Comparison of ENCODE assay signal across 15 mouse cellular contexts in the genomic region with DNA sequence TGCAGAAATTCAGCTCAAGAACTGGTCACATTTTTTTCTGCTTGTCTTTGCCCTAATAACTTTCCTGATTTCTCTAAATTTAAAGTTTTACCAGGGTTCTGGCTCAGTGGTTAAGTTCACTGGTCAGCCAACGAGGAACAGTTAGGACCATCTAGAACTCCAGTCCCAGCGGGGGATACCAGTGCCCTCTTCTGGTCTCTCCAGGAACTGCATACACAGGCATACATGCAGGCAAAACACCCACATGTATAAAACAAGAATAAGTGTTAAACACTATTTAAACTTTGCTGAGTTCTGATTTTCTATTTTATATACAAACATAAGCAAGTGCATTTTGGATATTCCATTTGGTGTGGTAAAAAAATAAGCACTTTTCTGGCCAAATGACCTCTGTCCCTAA. TPM values are rescaled to one million over a fixed set of nuclear protein-coding genes. Genes with fewer than 3 reads are reported as not detected.
DNase-seq lines count a peak whose midpoint lies in the region; ATAC-seq and TF ChIP-seq lines count a peak whose summit lies in the region.
"Had no signal": no experiment of that assay in that cellular context is flagged by ENCODE, and none has a peak within 500 bp of the region (broad histone marks: within the 10 kb centered on the region; RNA-seq: fewer than 3 reads in every experiment).

No protein-coding gene starts in this region.

- H3K9ac ChIP-seq in kidney, postnatal 0 days (ENCODE audit: low read depth, low read length), result no peak overlapping the region
- H3K9ac ChIP-seq in kidney, embryonic 16.5 days (replicated peaks; ENCODE audit: low read length), result no peak overlapping the region
- H3K9ac ChIP-seq: forebrain, embryonic 15.5 days; heart, embryonic 13.5 days; limb, embryonic 12.5 days; neural tube, embryonic 13.5 days had no signal

- peak; percentile 33 for DNase-seq in adrenal gland, postnatal 10 days
- no peak for DNase-seq in adrenal gland, adult 18-20 months (ENCODE audit: low spot score in 2 of 2)
- no peak for DNase-seq in kidney, postnatal 0 days (ENCODE audit: low spot score)
- DNase-seq in thymus, postnatal 4 days, result peak; percentile 19
- no peak for DNase-seq in thymus, postnatal 0 days (ENCODE audit: low spot score)
- no peak for DNase-seq in layer of hippocampus, adult 11-12 months (ENCODE audit: low spot score)
- DNase-seq in thymus, adult 2 months, result no peak
- DNase-seq: kidney, adult 18-20 months had no signal

- peak; percentile 53 for TF ChIP-seq CTCF in kidney, postnatal 0 days (IDR thresholded peaks at IDR 0.05; ENCODE audit: low read depth)
- no peak for TF ChIP-seq CTCF in thymus, adult 2 months (IDR thresholded peaks at IDR 0.05; ENCODE audit: borderline replicate concordance, control insufficient read depth, extremely low read depth, insufficient read depth, low read length, poor library complexity)

- H3K4me3 ChIP-seq in kidney, postnatal 0 days (replicated peaks; ENCODE audit: low read depth, low read length), result no peak overlapping the region
- no peak overlapping the region for H3K4me3 ChIP-seq in kidney, embryonic 16.5 days (ENCODE audit: low read length)
- no peak overlapping the region for H3K4me3 ChIP-seq in thymus, adult 2 months (ENCODE audit: control insufficient read depth, insufficient read depth, low read length)
- H3K4me3 ChIP-seq: embryonic facial prominence, embryonic 10.5 days; forebrain, embryonic 15.5 days; heart, embryonic 13.5 days; limb, embryonic 12.5 days; neural tube, embryonic 13.5 days had no signal

- H3K27ac ChIP-seq in kidney, postnatal 0 days, result no peak overlapping the region
- H3K27ac ChIP-seq in kidney, embryonic 16.5 days (ENCODE audit: low read length), result no peak overlapping the region
- no peak overlapping the region for H3K27ac ChIP-seq in thymus, adult 2 months (ENCODE audit: control insufficient read depth, insufficient read depth, low read length)
- H3K27ac ChIP-seq: embryonic facial prominence, embryonic 10.5 days; forebrain, embryonic 15.5 days; heart, embryonic 13.5 days; limb, embryonic 12.5 days; neural tube, embryonic 13.5 days had no signal

- H3K4me1 ChIP-seq in kidney, postnatal 0 days (replicated peaks; ENCODE audit: insufficient read depth, low read length), result no peaks in the 10 kb centered on the region
- H3K4me1 ChIP-seq in kidney, embryonic 16.5 days (ENCODE audit: insufficient read depth, low read length), result no peaks in the 10 kb centered on the region
- no peaks in the 10 kb centered on the region for H3K4me1 ChIP-seq in thymus, adult 2 months (replicated peaks; ENCODE audit: control insufficient read depth, insufficient read depth, low read length)

- no peak for ATAC-seq in kidney, postnatal 0 days (replicated peaks; ENCODE audit: low FRiP score, low read depth)
- no peak for ATAC-seq in kidney, embryonic 16.5 days (ENCODE audit: low FRiP score, low TSS enrichment)
- ATAC-seq: forebrain, embryonic 15.5 days had no signal

- H3K27me3 ChIP-seq in kidney, postnatal 0 days (ENCODE audit: insufficient read depth, low read length), result no peaks in the 10 kb centered on the region
- H3K27me3 ChIP-seq in kidney, embryonic 16.5 days (ENCODE audit: insufficient read depth, low read length), result no peaks in the 10 kb centered on the region
- H3K27me3 ChIP-seq in thymus, adult 2 months (ENCODE audit: control insufficient read depth, insufficient read depth, low read length), result no peaks in the 10 kb centered on the region
- H3K27me3 ChIP-seq: forebrain, embryonic 15.5 days; heart, embryonic 13.5 days; limb, embryonic 12.5 days; neural tube, embryonic 13.5 days had no signal

- 58% methylated on average over 2 of the region's 2 CpGs for WGBS in kidney, postnatal 0 days
- 63% methylated on average over 2 of the region's 2 CpGs for WGBS in kidney, embryonic 16.5 days
- 68% methylated on average over 2 of the region's 2 CpGs for WGBS in thymus, adult 2 months

- no peaks in the 10 kb centered on the region for H3K9me3 ChIP-seq in kidney, postnatal 0 days (replicated peaks; ENCODE audit: low read length)
- no peaks in the 10 kb centered on the region for H3K9me3 ChIP-seq in kidney, embryonic 16.5 days (ENCODE audit: low read length)
- H3K9me3 ChIP-seq: embryonic facial prominence, embryonic 10.5 days; forebrain, embryonic 15.5 days; heart, embryonic 13.5 days; limb, embryonic 12.5 days; neural tube, embryonic 13.5 days had no signal

- TF ChIP-seq POLR2A in thymus, adult 2 months (IDR thresholded peaks at IDR 0.05; ENCODE audit: control insufficient read depth, extremely low read depth, insufficient read depth, low read length, poor library complexity), result no peak

- H3K4me2 ChIP-seq in kidney, postnatal 0 days (ENCODE audit: low read length), result no peak overlapping the region
- H3K4me2 ChIP-seq in kidney, embryonic 16.5 days (replicated peaks; ENCODE audit: low read depth, low read length), result no peak overlapping the region
- H3K4me2 ChIP-seq: forebrain, embryonic 15.5 days; heart, embryonic 13.5 days; limb, embryonic 12.5 days; neural tube, embryonic 13.5 days had no signal

- no peaks in the 10 kb centered on the region for H3K36me3 ChIP-seq in kidney, postnatal 0 days (ENCODE audit: insufficient read depth, low read length)
- H3K36me3 ChIP-seq in kidney, embryonic 16.5 days (ENCODE audit: insufficient read depth, low read length), result no peaks in the 10 kb centered on the region
- no peaks in the 10 kb centered on the region for H3K36me3 ChIP-seq in thymus, adult 2 months (ENCODE audit: control insufficient read depth, insufficient read depth, low read length)
- H3K36me3 ChIP-seq: embryonic facial prominence, embryonic 10.5 days; forebrain, embryonic 15.5 days; heart, embryonic 13.5 days; limb, embryonic 12.5 days; neural tube, embryonic 13.5 days had no signal

RNA-seq across cellular contexts. Expression of a gene that starts 8.2 kb away (rescaled TPM):
- 1 to 10 TPM; 2.9 to 3.6 TPM for total RNA-seq in adrenal gland, postnatal 10 days (2021)
- total RNA-seq in adrenal gland, adult 18-20 months (2021), result 1 to 10 TPM; 3.5 to 3.8 TPM
- polyA plus RNA-seq in kidney, postnatal 0 days (2015; fragmentation: Nextera tagmentation; extraction: Ambion mirVana), result 0.07 TPM in 1 of 2 replicates, not detected in the other
- polyA plus RNA-seq in kidney, embryonic 16.5 days (2015; fragmentation: Nextera tagmentation; extraction: Ambion mirVana), result 0.09 and 0.19 TPM in 2 replicates
- polyA plus RNA-seq in thymus, postnatal 0 days (2015; fragmentation: Nextera tagmentation; extraction: Ambion mirVana), result 0.13 and 0.14 TPM in 2 replicates
- 0.06 and 0.08 TPM in 2 replicates for polyA plus RNA-seq in thymus, adult 2 months (2012; rRNA removed)
- total RNA-seq: megakaryocyte progenitor cell, adult 5-6 weeks had no signal

Comparison
In these comparisons a context has a peak if more than half of its experiments do, and no peak if none do; other contexts are left out.
1. DNase-seq: peak in adrenal gland, postnatal 10 days (single experiment) and thymus, postnatal 4 days (single experiment); none in adrenal gland, adult 18-20 months (0 of 2), kidney, postnatal 0 days (single experiment), thymus, postnatal 0 days (single experiment), layer of hippocampus, adult 11-12 months (single experiment) and thymus, adult 2 months (single experiment).